Mouse (Mus musculus) neural tube, embryonic 13.5 days (tissue): Measurements from ENCODE around the gene Grk2. TPM values are rescaled to one million over a fixed set of nuclear protein-coding genes. Genes with fewer than 3 reads are reported as not detected.

Source experiments
- ATAC-seq: fragments of 200-750 bp; cut with Nextera tagmentation; 2 replicates; pipeline ENCODE4 v1.8.0; 2017; ENCODE audit warnings: low read depth, mild to moderate bottlenecking, moderate TSS enrichment, moderate library complexity
- H3K27ac ChIP-seq: fragments of 300-500 bp; sonication (generic); replicated peaks from 2 replicates; pipeline ENCODE4 v1.5.1; 2015; ENCODE audit warnings: moderate library complexity, mild to moderate bottlenecking, inconsistent platforms
- H3K27me3 ChIP-seq: fragments of 300-500 bp; sonication (generic); 2 replicates; pipeline ENCODE4 v1.6.1; 2015; ENCODE audit warnings: mild to moderate bottlenecking, inconsistent platforms
- H3K36me3 ChIP-seq: fragments of 300-500 bp; sonication (generic); 2 replicates; pipeline ENCODE4 v1.6.1; 2015; ENCODE audit warnings: mild to moderate bottlenecking, inconsistent platforms
- H3K4me1 ChIP-seq: fragments of 300-500 bp; sonication (generic); replicated peaks from 2 replicates; pipeline ENCODE4 v1.6.1; 2015; ENCODE audit warnings: inconsistent platforms
- H3K4me2 ChIP-seq: fragments of 300-500 bp; sonication (generic); 2 replicates; pipeline ENCODE4 v1.6.1; 2015; ENCODE audit warnings: inconsistent platforms, mild to moderate bottlenecking, moderate library complexity
- H3K4me3 ChIP-seq: fragments of 300-500 bp; sonication (generic); 2 replicates; pipeline ENCODE4 v1.5.1; 2015; ENCODE audit warnings: mild to moderate bottlenecking, inconsistent platforms
- H3K9ac ChIP-seq: fragments of 300-500 bp; sonication (generic); 2 replicates; pipeline ENCODE4 v1.6.1; 2015; ENCODE audit warnings: moderate library complexity, mild to moderate bottlenecking, inconsistent platforms
- H3K9me3 ChIP-seq: fragments of 300-500 bp; sonication (generic); 2 replicates; pipeline ENCODE4 v1.6.1; 2016; ENCODE audit warnings: inconsistent platforms
- WGBS: fragments of 180-500 bp; shearing (Covaris S2); methylation state at CpG from one replicate; pipeline ENCODE4 v1.1.7; 2015; 5-methylcytosine and 5-hydroxymethylcytosine counted together
- polyA plus RNA-seq: library from polyadenylated mRNA; unstranded; fragments of >200 nt; fragmentation: Nextera tagmentation; extraction: Ambion mirVana; gene quantifications from 2 replicates; pipeline ENCODE4 v1.2.1, GENCODE M21; 2015

Gene Grk2
- polyA plus RNA-seq, 1 experiment from 2014 or later = 22.3 TPM

- ATAC-seq = no peak
- Histone ChIP-seq H3K9ac (no peak overlapping the region), H3K4me1 (no peaks in the 10 kb centered on the region), H3K4me2 (no peak overlapping the region), H3K4me3 (no peak overlapping the region), H3K9me3 (no peaks in the 10 kb centered on the region), H3K36me3 (peaks cover 98% of the 10 kb centered on the region), H3K27ac (no peak overlapping the region), H3K27me3 (no peaks in the 10 kb centered on the region)
- 100% methylated on average over 1 of the region's 1 CpGs for WGBS
These were observed 15.6 kb upstream of the Grk2 start for GRCm38 (mm10) chr19:4321622-4322021.

- Histone ChIP-seq H3K9me3 (no peaks in the 10 kb centered on the region), H3K4me3 (no peak overlapping the region), H3K27ac (no peak overlapping the region), H3K4me1 (no peaks in the 10 kb centered on the region), H3K27me3 (no peaks in the 10 kb centered on the region), H3K9ac (no peak overlapping the region), H3K36me3 (peaks cover 86% of the 10 kb centered on the region), H3K4me2 (no peak overlapping the region)
- no peak for ATAC-seq
- WGBS = 82% methylated on average over 4 of the region's 4 CpGs
These were observed 13.2 kb upstream of the Grk2 start for GRCm38 (mm10) chr19:4319272-4319671.

- no peak overlapping the region for H3K4me2 ChIP-seq
- H3K9ac ChIP-seq = no peak overlapping the region
- no peaks in the 10 kb centered on the region for H3K4me1 ChIP-seq
- WGBS = 93% methylated on average over 3 of the region's 3 CpGs
- H3K27ac ChIP-seq = no peak overlapping the region
- ATAC-seq = no peak
- no peaks in the 10 kb centered on the region for H3K27me3 ChIP-seq
- H3K36me3 ChIP-seq = peaks cover 75% of the 10 kb centered on the region
- no peaks in the 10 kb centered on the region for H3K9me3 ChIP-seq
- no peak overlapping the region for H3K4me3 ChIP-seq
These were observed 11.2 kb upstream of the Grk2 start for GRCm38 (mm10) chr19:4317181-4317580.

GRCm38 (mm10) chr19:4315223-4315944 lies 9.4 kb upstream of the Grk2 start:
- no peaks in the 10 kb centered on the region for H3K4me1 ChIP-seq
- H3K9me3 ChIP-seq = no peaks in the 10 kb centered on the region
- H3K36me3 ChIP-seq = peaks cover 58% of the 10 kb centered on the region
- WGBS = 80% methylated on average over 6 of the region's 6 CpGs
- no peak overlapping the region for H3K27ac ChIP-seq
- ATAC-seq = no peak
- no peak overlapping the region for H3K9ac ChIP-seq
- no peaks in the 10 kb centered on the region for H3K27me3 ChIP-seq
- H3K4me3 ChIP-seq = no peak overlapping the region
- H3K4me2 ChIP-seq = no peak overlapping the region

GRCm38 (mm10) chr19:4309776-4310185 lies 3.8 kb upstream of the Grk2 start:
- H3K27me3 ChIP-seq = no peaks in the 10 kb centered on the region
- no peak overlapping the region for H3K4me3 ChIP-seq
- H3K4me2 ChIP-seq = no peak overlapping the region
- ATAC-seq = no peak
- H3K9me3 ChIP-seq = no peaks in the 10 kb centered on the region
- H3K36me3 ChIP-seq = peaks cover 9% of the 10 kb centered on the region
- no peak overlapping the region for H3K9ac ChIP-seq
- no peak overlapping the region for H3K27ac ChIP-seq
- peaks cover 15% of the 10 kb centered on the region for H3K4me1 ChIP-seq

- ATAC-seq = no peak
- WGBS = 91% methylated on average over 4 of the region's 4 CpGs
- Histone ChIP-seq H3K36me3 (peaks cover 9% of the 10 kb centered on the region), H3K27ac (no peak overlapping the region), H3K4me1 (peaks cover 20% of the 10 kb centered on the region), H3K4me2 (no peak overlapping the region), H3K9me3 (no peaks in the 10 kb centered on the region), H3K4me3 (no peak overlapping the region), H3K27me3 (no peaks in the 10 kb centered on the region), H3K9ac (no peak overlapping the region)
These were observed 3.3 kb upstream of the Grk2 start for GRCm38 (mm10) chr19:4309302-4309701.

- Histone ChIP-seq H3K27ac (peak overlapping the region; percentile 89), H3K36me3 (no peaks in the 10 kb centered on the region), H3K4me2 (peak overlapping the region; percentile 85), H3K9me3 (no peaks in the 10 kb centered on the region), H3K9ac (peak overlapping the region; percentile 99), H3K27me3 (no peaks in the 10 kb centered on the region), H3K4me3 (peak overlapping the region; percentile 94), H3K4me1 (peaks cover 57% of the 10 kb centered on the region)
- peak; percentile 62 for ATAC-seq
- under 1% methylated on average over 46 of the region's 68 CpGs for WGBS
These were observed 382 bp downstream of the Grk2 start for GRCm38 (mm10) chr19:4305491-4306189.

GRCm38 (mm10) chr19:4304871-4305321 lies 1.1 kb downstream of the Grk2 start:
- 57% methylated on average over 4 of the region's 4 CpGs for WGBS
- Histone ChIP-seq H3K4me1 (peaks cover 64% of the 10 kb centered on the region), H3K4me2 (peak overlapping the region; percentile 85), H3K9ac (peak overlapping the region; percentile 99), H3K9me3 (no peaks in the 10 kb centered on the region), H3K27me3 (no peaks in the 10 kb centered on the region), H3K36me3 (no peaks in the 10 kb centered on the region), H3K4me3 (peak overlapping the region; percentile 94), H3K27ac (no peak overlapping the region; the same call in 1 of the 2 replicates)
- ATAC-seq = no peak

GRCm38 (mm10) chr19:4304251-4304821 lies 1.7 kb downstream of the Grk2 start:
- no peak overlapping the region; the same call in 1 of the 2 replicates for H3K27ac ChIP-seq

GRCm38 (mm10) chr19:4303640-4303995 lies 2.4 kb downstream of the Grk2 start:
- Histone ChIP-seq H3K9me3 (no peaks in the 10 kb centered on the region), H3K4me1 (peaks cover 77% of the 10 kb centered on the region), H3K4me3 (no peak overlapping the region), H3K27ac (no peak overlapping the region), H3K4me2 (peak overlapping the region; percentile 85), H3K36me3 (no peaks in the 10 kb centered on the region), H3K27me3 (no peaks in the 10 kb centered on the region), H3K9ac (no peak overlapping the region)
- WGBS = 92% methylated on average over 5 of the region's 5 CpGs
- no peak for ATAC-seq

More at GRCm38 (mm10) chr19:4304251-4304821, 1.7 kb downstream of the Grk2 start:
- WGBS = 84% methylated on average over 5 of the region's 5 CpGs
- Histone ChIP-seq H3K36me3 (no peaks in the 10 kb centered on the region), H3K27me3 (no peaks in the 10 kb centered on the region), H3K4me3 (peak overlapping the region; percentile 94), H3K9ac (peak overlapping the region; percentile 99), H3K4me2 (peak overlapping the region; percentile 85), H3K9me3 (no peaks in the 10 kb centered on the region), H3K4me1 (peaks cover 70% of the 10 kb centered on the region)
- no peak for ATAC-seq

GRCm38 (mm10) chr19:4302936-4303639 lies 2.9 kb downstream of the Grk2 start:
- Histone ChIP-seq H3K27ac (peak overlapping the region; percentile 87), H3K36me3 (no peaks in the 10 kb centered on the region), H3K4me1 (peaks cover 77% of the 10 kb centered on the region), H3K9me3 (no peaks in the 10 kb centered on the region), H3K4me3 (peak overlapping the region; percentile 12), H3K4me2 (peak overlapping the region; percentile 85), H3K27me3 (no peaks in the 10 kb centered on the region), H3K9ac (peak overlapping the region; percentile 59; the same call in 1 of the 2 replicates)
- 71% methylated on average over 7 of the region's 7 CpGs for WGBS
- ATAC-seq = no peak
